ENCODE assay signal across 8 mouse cellular contexts in the genomic region with DNA sequence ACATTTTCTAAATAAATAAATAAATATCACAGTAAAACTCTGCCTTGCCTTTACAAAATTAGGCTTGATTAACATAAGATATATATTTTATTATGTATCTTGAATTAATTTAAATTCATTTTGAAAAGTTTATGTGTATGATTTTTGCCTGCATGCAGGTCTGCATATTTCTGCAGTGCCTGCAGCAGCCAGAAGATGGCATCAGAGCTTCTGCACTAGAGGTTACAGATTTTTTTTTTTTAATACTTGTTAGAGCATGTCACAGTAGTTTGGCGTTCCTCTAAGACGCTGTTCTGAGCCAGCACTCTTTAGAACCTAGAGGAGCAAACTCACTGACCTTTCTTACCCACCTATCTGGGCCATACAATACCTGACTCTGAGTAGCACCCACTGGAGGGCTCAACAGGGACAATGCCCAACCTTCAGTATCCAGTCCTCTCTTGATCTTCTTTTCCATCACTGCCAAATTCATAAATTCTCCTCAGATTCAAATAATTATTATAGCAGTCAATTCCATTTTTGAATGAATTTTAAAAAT. TPM values are rescaled to one million over a fixed set of nuclear protein-coding genes. Genes with fewer than 3 reads are reported as not detected.
DNase-seq lines count a peak whose midpoint lies in the region; ATAC-seq and TF ChIP-seq lines count a peak whose summit lies in the region.

No protein-coding gene starts in this region.

- peak; percentile 76 to 80 for DNase-seq in cerebellum, postnatal 10 days
- DNase-seq in cerebellum, adult 11-12 months = no peak
- peak; percentile 44 for DNase-seq in ovary, postnatal 36 days (ENCODE audit: low spot score)
- DNase-seq in ovary, adult 18-20 months (ENCODE audit: low spot score) = no peak
- DNase-seq in embryonic facial prominence, embryonic 11.5 days (ENCODE audit: low spot score) = peak; percentile 70
- DNase-seq in lung, embryonic 14.5 days = peak; percentile 87
- DNase-seq in thymus, postnatal 0 days (ENCODE audit: low spot score) = peak; percentile 24

- H3K4me1 ChIP-seq in embryonic facial prominence, embryonic 11.5 days (ENCODE audit: control insufficient read depth, insufficient read depth, low read length) = no peaks in the 10 kb centered on the region
- H3K4me1 ChIP-seq in kidney, embryonic 14.5 days (ENCODE audit: control insufficient read depth, insufficient read depth, low read length) = no peaks in the 10 kb centered on the region
- H3K4me1 ChIP-seq in lung, embryonic 14.5 days (ENCODE audit: insufficient read depth) = no peaks in the 10 kb centered on the region

- no peak for ATAC-seq in embryonic facial prominence, embryonic 11.5 days (replicated peaks; ENCODE audit: insufficient number of reproducible peaks, low FRiP score, low TSS enrichment, low read depth)
- peak; percentile 72; the same call in 1 of the 2 replicates for ATAC-seq in kidney, embryonic 14.5 days (ENCODE audit: low FRiP score, low TSS enrichment)
- peak; percentile 53; the same call in 1 of the 2 replicates for ATAC-seq in lung, embryonic 14.5 days (ENCODE audit: insufficient read depth)

- no peaks in the 10 kb centered on the region for H3K9me3 ChIP-seq in embryonic facial prominence, embryonic 11.5 days (replicated peaks; ENCODE audit: control insufficient read depth, low read length)
- no peaks in the 10 kb centered on the region for H3K9me3 ChIP-seq in kidney, embryonic 14.5 days (ENCODE audit: control insufficient read depth, low read length)
- H3K9me3 ChIP-seq in lung, embryonic 14.5 days (ENCODE audit: low read depth, low read length) = no peaks in the 10 kb centered on the region

- H3K9ac ChIP-seq in embryonic facial prominence, embryonic 11.5 days (replicated peaks; ENCODE audit: low read length) = no peak overlapping the region
- no peak overlapping the region for H3K9ac ChIP-seq in kidney, embryonic 14.5 days (ENCODE audit: low read depth, low read length)
- H3K9ac ChIP-seq in lung, embryonic 14.5 days = no peak overlapping the region

- WGBS in embryonic facial prominence, embryonic 11.5 days = 32% methylated on average over 2 of the region's 2 CpGs
- 13% methylated on average over 2 of the region's 2 CpGs for WGBS in kidney, embryonic 14.5 days
- 17% methylated on average over 2 of the region's 2 CpGs for WGBS in lung, embryonic 14.5 days

- H3K4me3 ChIP-seq in embryonic facial prominence, embryonic 11.5 days (ENCODE audit: low read depth, low read length) = no peak overlapping the region
- H3K4me3 ChIP-seq in kidney, embryonic 14.5 days (ENCODE audit: low read length) = no peak overlapping the region
- H3K4me3 ChIP-seq in lung, embryonic 14.5 days (ENCODE audit: low read depth, low read length) = no peak overlapping the region

- no peak overlapping the region for H3K27ac ChIP-seq in embryonic facial prominence, embryonic 11.5 days (replicated peaks; ENCODE audit: low read depth, low read length)
- H3K27ac ChIP-seq in kidney, embryonic 14.5 days (ENCODE audit: low read depth, low read length) = no peak overlapping the region
- no peak overlapping the region for H3K27ac ChIP-seq in lung, embryonic 14.5 days (ENCODE audit: low read depth)

- no peaks in the 10 kb centered on the region for H3K27me3 ChIP-seq in embryonic facial prominence, embryonic 11.5 days (ENCODE audit: control insufficient read depth, insufficient read depth, low read length)
- no peaks in the 10 kb centered on the region for H3K27me3 ChIP-seq in kidney, embryonic 14.5 days (ENCODE audit: control insufficient read depth, insufficient read depth, low read length)
- H3K27me3 ChIP-seq in lung, embryonic 14.5 days (ENCODE audit: insufficient read depth, low read length) = no peaks in the 10 kb centered on the region

- TF ChIP-seq CTCF in lung, embryonic 14.5 days (IDR thresholded peaks at IDR 0.05; ENCODE audit: low read depth) = peak; percentile 77

- no peaks in the 10 kb centered on the region for H3K36me3 ChIP-seq in embryonic facial prominence, embryonic 11.5 days (replicated peaks; ENCODE audit: control insufficient read depth, insufficient read depth, low read depth, low read length)
- no peaks in the 10 kb centered on the region for H3K36me3 ChIP-seq in kidney, embryonic 14.5 days (ENCODE audit: control insufficient read depth, insufficient read depth, low read length)
- no peaks in the 10 kb centered on the region for H3K36me3 ChIP-seq in lung, embryonic 14.5 days (ENCODE audit: insufficient read depth)

- no peak overlapping the region for H3K4me2 ChIP-seq in embryonic facial prominence, embryonic 11.5 days (ENCODE audit: low read depth, low read length)
- no peak overlapping the region for H3K4me2 ChIP-seq in kidney, embryonic 14.5 days (replicated peaks; ENCODE audit: low read depth, low read length)
- no peak overlapping the region for H3K4me2 ChIP-seq in lung, embryonic 14.5 days

RNA-seq across cellular contexts. Expression of gene Hapln1, which starts 8.7 kb away (rescaled TPM):
- polyA plus RNA-seq in embryonic facial prominence, embryonic 11.5 days (2014; fragmentation: Nextera tagmentation; extraction: Ambion mirVana) = 9.5 and 11.8 TPM in 2 replicates
- polyA plus RNA-seq in kidney, embryonic 14.5 days (2014; fragmentation: Nextera tagmentation; extraction: Ambion mirVana) = 8.9 and 12.8 TPM in 2 replicates
- 28.7 and 29.1 TPM in 2 replicates for polyA plus RNA-seq in lung, embryonic 14.5 days (2014; fragmentation: Nextera tagmentation; extraction: Ambion mirVana)
- 0.10 and 0.19 TPM in 2 replicates for polyA plus RNA-seq in thymus, postnatal 0 days (2015; fragmentation: Nextera tagmentation; extraction: Ambion mirVana)

Comparison
In these comparisons a context has a peak if more than half of its experiments do, and no peak if none do; other contexts are left out.
1. DNase-seq: peak in cerebellum, postnatal 10 days (2 of 2), ovary, postnatal 36 days (single experiment), embryonic facial prominence, embryonic 11.5 days (single experiment), lung, embryonic 14.5 days (single experiment) and thymus, postnatal 0 days (single experiment); none in cerebellum, adult 11-12 months (single experiment) and ovary, adult 18-20 months (single experiment).